Comparison of ENCODE assay signal across 17 mouse cellular contexts in genomic region chr9:57137246-57137645, GRCm38 (mm10). TPM values are rescaled to one million over a fixed set of nuclear protein-coding genes. Genes with fewer than 3 reads are reported as not detected.
A peak's percentile ranks its signal among the peaks of the same experiment; 100 is the strongest.
DNase-seq lines count a peak whose midpoint lies in the region; ATAC-seq and TF ChIP-seq lines count a peak whose summit lies in the region.
"Had no signal": no experiment of that assay in that cellular context is flagged by ENCODE, and none has a peak within 500 bp of the region (broad histone marks: within the 10 kb centered on the region; RNA-seq: fewer than 3 reads in every experiment).

No protein-coding gene starts in this region.

- TF ChIP-seq POLR2A in heart, adult 2 months (IDR thresholded peaks at IDR 0.05; ENCODE audit: insufficient read depth, low read depth, low read length): no peak

- no peaks in the 10 kb centered on the region for H3K79me2 ChIP-seq in heart, adult 2 months (replicated peaks; ENCODE audit: control insufficient read depth, insufficient read depth, low read length)

- WGBS in heart, embryonic 11.5 days (ENCODE audit: insufficient replicate concordance): 79% methylated on average over 6 of the region's 6 CpGs
- WGBS in heart, adult 2 months: 72% methylated on average over 6 of the region's 6 CpGs

- no peak for ATAC-seq in heart, embryonic 11.5 days (replicated peaks; ENCODE audit: insufficient number of reproducible peaks, low FRiP score, low TSS enrichment)
- ATAC-seq: forebrain, embryonic 13.5 days; forebrain, embryonic 15.5 days; forebrain, postnatal 0 days had no signal

- no peak for TF ChIP-seq CTCF in gastrocnemius, adult 2 months (IDR thresholded peaks at IDR 0.05)
- TF ChIP-seq CTCF in heart, adult 2 months (IDR thresholded peaks at IDR 0.05): no peak

- H3K4me1 ChIP-seq in heart, embryonic 11.5 days (ENCODE audit: control insufficient read depth, insufficient read depth, low read length): no peaks in the 10 kb centered on the region
- no peaks in the 10 kb centered on the region for H3K4me1 ChIP-seq in heart, adult 2 months (ENCODE audit: control insufficient read depth, insufficient read depth, low read length)
- H3K4me1 ChIP-seq: embryonic facial prominence, embryonic 10.5 days; embryonic facial prominence, embryonic 12.5 days; forebrain, embryonic 13.5 days; forebrain, embryonic 15.5 days had no signal

- H3K4me2 ChIP-seq in heart, embryonic 11.5 days: no peak overlapping the region
- H3K4me2 ChIP-seq: embryonic facial prominence, embryonic 12.5 days; forebrain, embryonic 13.5 days; forebrain, embryonic 15.5 days had no signal

- intact Hi-C loops in gastrocnemius, adult 2 months (cut with DNase I): no loop called here
- intact Hi-C loops in gastrocnemius, postnatal 36 days (cut with DNase I): loop anchor here (5.0 kb wide), 2 partner anchors 80 to 195 kb away; no protein-coding TSS in a partner anchor
- intact Hi-C loops in heart, adult 2 months (cut with DNase I): no loop called here

- peaks cover 24% of the 10 kb centered on the region for H3K36me3 ChIP-seq in heart, embryonic 11.5 days (ENCODE audit: control insufficient read depth, insufficient read depth, low read length)
- no peaks in the 10 kb centered on the region for H3K36me3 ChIP-seq in heart, adult 2 months (ENCODE audit: control insufficient read depth, insufficient read depth, low read length)

- no peaks in the 10 kb centered on the region for H3K27me3 ChIP-seq in heart, embryonic 11.5 days (ENCODE audit: control insufficient read depth, insufficient read depth, low read length)
- H3K27me3 ChIP-seq in heart, adult 2 months (ENCODE audit: control insufficient read depth, insufficient read depth, low read length): no peaks in the 10 kb centered on the region
- H3K27me3 ChIP-seq: embryonic facial prominence, embryonic 12.5 days; forebrain, embryonic 13.5 days; forebrain, embryonic 15.5 days had no signal

- H3K9me3 ChIP-seq in heart, embryonic 11.5 days (replicated peaks; ENCODE audit: control insufficient read depth, low read length): no peaks in the 10 kb centered on the region
- H3K9me3 ChIP-seq: embryonic facial prominence, embryonic 10.5 days; embryonic facial prominence, embryonic 12.5 days; forebrain, embryonic 13.5 days; forebrain, embryonic 15.5 days had no signal

- H3K4me3 ChIP-seq in gastrocnemius, adult 2 months: no peak overlapping the region
- no peak overlapping the region for H3K4me3 ChIP-seq in heart, embryonic 11.5 days (ENCODE audit: low read depth, low read length)
- no peak overlapping the region for H3K4me3 ChIP-seq in heart, adult 2 months
- H3K4me3 ChIP-seq: embryonic facial prominence, embryonic 10.5 days; embryonic facial prominence, embryonic 12.5 days; forebrain, embryonic 13.5 days; forebrain, embryonic 15.5 days had no signal

- DNase-seq in adrenal gland, postnatal 10 days: peak; percentile 78
- no peak for DNase-seq in adrenal gland, adult 8-10 months
- DNase-seq in gastrocnemius, adult 2 months: peak; percentile 57
- no peak for DNase-seq in gastrocnemius, postnatal 36 days
- DNase-seq in heart, adult 2 months: no peak
- DNase-seq in adrenal gland, postnatal 25 days: peak; percentile 50
- DNase-seq in cerebellum, adult 11 months: no peak
- DNase-seq: cerebellum, adult 11-12 months; cerebellum, adult 2 months; cerebellum, adult 9-10 months; cerebellum, postnatal 25 days; forebrain, postnatal 0 days had no signal

- no peak overlapping the region for H3K27ac ChIP-seq in gastrocnemius, adult 2 months
- no peak overlapping the region for H3K27ac ChIP-seq in heart, embryonic 11.5 days (ENCODE audit: low read depth, low read length)
- H3K27ac ChIP-seq in heart, adult 2 months: no peak overlapping the region
- H3K27ac ChIP-seq: embryonic facial prominence, embryonic 10.5 days; embryonic facial prominence, embryonic 12.5 days; forebrain, embryonic 13.5 days; forebrain, embryonic 15.5 days had no signal

- TF ChIP-seq EP300 in heart, adult 2 months (IDR thresholded peaks at IDR 0.05; ENCODE audit: insufficient read depth, low read depth, low read length): no peak

- H3K9ac ChIP-seq in heart, embryonic 11.5 days (ENCODE audit: low read depth, low read length): 0 out of 2 replicates have a peak overlapping the region, but pooled peaks have one; percentile 5
- H3K9ac ChIP-seq in heart, adult 2 months (ENCODE audit: low read depth, low read length): no peak overlapping the region
- H3K9ac ChIP-seq: embryonic facial prominence, embryonic 12.5 days; forebrain, embryonic 13.5 days; forebrain, embryonic 15.5 days; forebrain, postnatal 0 days had no signal

RNA-seq across cellular contexts. Expression of gene Man2c1, which starts 6.8 kb away (rescaled TPM):
- total RNA-seq in adrenal gland, postnatal 10 days (2021): 100 to 1,000 TPM in 1 of 2 experiments, 10 to 100 TPM in 1; 84.2 to 121 TPM
- 100 to 1,000 TPM; 138 to 208 (median 173) TPM for total RNA-seq in adrenal gland, adult 8-10 months (2022)
- total RNA-seq in gastrocnemius, adult 2 months (2021): 10 to 100 TPM; 30.9 to 35.6 TPM
- total RNA-seq in gastrocnemius, postnatal 36 days (2021): 10 to 100 TPM; 24.9 to 38.3 TPM
- polyA plus RNA-seq in heart, embryonic 11.5 days (2014; fragmentation: Nextera tagmentation; extraction: Ambion mirVana): 22.0 and 29.1 TPM in 2 replicates
- 10 to 100 TPM; 44.1 to 47.6 TPM for total RNA-seq in heart, adult 2 months (2021)
- 124 and 128 TPM in 2 replicates for polyA plus RNA-seq in heart, adult 2 months (2012; rRNA removed)
- 140 and 170 TPM in 2 replicates for total RNA-seq in adrenal gland, postnatal 25 days (2021)

RNA-seq across cellular contexts. Expression of gene Neil1, which starts 10.9 kb away (rescaled TPM):
- 10 to 100 TPM; 11.4 to 13.1 TPM for total RNA-seq in adrenal gland, postnatal 10 days (2021)
- total RNA-seq in adrenal gland, adult 8-10 months (2022): 10 to 100 TPM; 10.7 to 16.6 (median 13.7) TPM
- total RNA-seq in gastrocnemius, adult 2 months (2021): 1 to 10 TPM; 4.8 to 7.3 TPM
- 1 to 10 TPM; 4.9 to 6.9 TPM for total RNA-seq in gastrocnemius, postnatal 36 days (2021)
- polyA plus RNA-seq in heart, embryonic 11.5 days (2014; fragmentation: Nextera tagmentation; extraction: Ambion mirVana): 4.4 and 6.0 TPM in 2 replicates
- 1 to 10 TPM; 5.4 to 5.9 TPM for total RNA-seq in heart, adult 2 months (2021)
- polyA plus RNA-seq in heart, adult 2 months (2012; rRNA removed): 8.0 and 8.2 TPM in 2 replicates
- 8.9 and 13.9 TPM in 2 replicates for total RNA-seq in adrenal gland, postnatal 25 days (2021)

RNA-seq across cellular contexts. Expression of gene Commd4, which starts 20.9 kb away (rescaled TPM):
- total RNA-seq in adrenal gland, postnatal 10 days (2021): 10 to 100 TPM; 48.8 to 57.6 TPM
- total RNA-seq in adrenal gland, adult 8-10 months (2022): 10 to 100 TPM; 65.5 to 89.4 (median 70.9) TPM
- 10 to 100 TPM; 26.3 to 27.1 TPM for total RNA-seq in gastrocnemius, adult 2 months (2021)
- total RNA-seq in gastrocnemius, postnatal 36 days (2021): 10 to 100 TPM; 26.4 to 32.4 TPM
- 65.8 and 67.9 TPM in 2 replicates for polyA plus RNA-seq in heart, embryonic 11.5 days (2014; fragmentation: Nextera tagmentation; extraction: Ambion mirVana)
- total RNA-seq in heart, adult 2 months (2021): 10 to 100 TPM; 28.2 to 30.1 TPM
- 53.5 and 58.0 TPM in 2 replicates for polyA plus RNA-seq in heart, adult 2 months (2012; rRNA removed)
- 44.0 and 65.3 TPM in 2 replicates for total RNA-seq in adrenal gland, postnatal 25 days (2021)

Comparison
In these comparisons a context has a peak if more than half of its experiments do, and no peak if none do; other contexts are left out.
1. DNase-seq: peak in adrenal gland, postnatal 10 days (single experiment), gastrocnemius, adult 2 months (single experiment) and adrenal gland, postnatal 25 days (single experiment); none in adrenal gland, adult 8-10 months (single experiment), gastrocnemius, postnatal 36 days (0 of 2), heart, adult 2 months (0 of 2) and cerebellum, adult 11 months (single experiment).